Mouse (Mus musculus) c-Kit-positive CD71-positive TER-119-negative erythroid progenitor cells, embryonic 14.5 days (primary cell): ENCODE data around the gene Rgs10.

ENCODE experiments used
- DNase-seq: peaks from one replicate; pipeline ENCODE4 v3.0.0-alpha.2; 2013; ENCODE audit warnings: low read depth

Rgs10 gene

DNA sequence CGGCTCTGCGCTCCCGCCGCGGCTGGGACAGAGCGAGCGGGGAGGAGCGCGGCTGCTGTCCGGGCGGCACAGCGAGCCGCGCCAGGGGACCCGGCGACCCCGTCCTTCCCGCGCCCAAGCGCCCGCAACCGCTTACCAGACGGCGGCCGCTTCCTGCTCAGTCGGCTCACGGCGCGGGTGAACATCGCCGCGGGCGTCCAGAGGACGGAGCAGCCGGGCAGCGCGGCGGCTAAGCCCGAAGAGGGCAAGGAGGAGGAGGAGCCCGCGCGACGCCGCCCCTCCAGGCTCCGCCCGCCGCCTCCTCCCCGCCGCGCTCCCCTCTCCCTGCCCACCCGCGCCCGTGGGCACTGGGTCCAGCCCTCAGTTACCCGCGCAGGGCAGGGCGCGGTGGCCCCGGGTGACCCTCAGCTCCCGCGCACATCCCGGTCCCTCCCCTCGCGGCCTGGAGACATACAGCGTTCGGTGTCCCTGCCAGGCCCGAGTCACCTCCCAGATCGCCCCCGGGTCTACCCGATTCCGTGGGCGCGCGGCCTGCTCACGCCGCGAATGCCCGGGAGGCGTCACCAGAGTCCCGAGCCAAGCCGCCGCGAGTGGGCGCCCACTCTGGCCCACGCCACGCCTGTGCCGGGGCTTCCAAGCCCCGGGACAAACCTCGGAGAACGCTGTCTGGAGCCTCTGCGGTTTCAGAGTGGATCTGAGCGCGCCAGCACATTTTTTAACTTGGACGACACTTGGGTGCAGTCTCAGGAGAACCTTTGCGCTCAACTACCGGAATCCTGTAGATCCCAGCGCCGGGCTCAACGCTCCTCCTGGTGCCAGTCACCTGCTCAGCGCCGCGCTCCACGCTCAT, at the start of gene Rgs10:
TSS of gene Rgs10 (minus strand) at position 829 of the 850 bp plus-strand sequence.
- DNase-seq = no peak

DNA sequence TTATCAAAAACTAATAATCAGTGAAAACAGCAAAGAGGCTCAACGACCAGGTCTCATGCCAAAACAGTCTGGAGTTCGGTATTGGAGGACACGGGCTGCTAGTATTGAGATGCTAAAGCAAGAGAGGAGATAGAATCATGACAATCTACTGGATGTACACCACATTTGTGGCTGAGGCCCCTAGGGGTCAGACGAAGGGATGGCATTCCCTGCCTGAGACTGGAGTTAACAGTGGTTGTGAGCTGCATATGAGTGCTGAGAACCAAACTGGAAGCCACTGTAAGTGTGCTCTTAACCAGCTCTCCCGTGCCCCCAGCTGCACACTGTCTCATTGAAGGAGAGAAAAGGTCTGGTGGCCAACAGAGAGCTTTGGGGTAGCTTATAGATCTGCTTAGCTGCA, 43.8 kb upstream of the Rgs10 start:
- DNase-seq = peak; percentile 27

DNA sequence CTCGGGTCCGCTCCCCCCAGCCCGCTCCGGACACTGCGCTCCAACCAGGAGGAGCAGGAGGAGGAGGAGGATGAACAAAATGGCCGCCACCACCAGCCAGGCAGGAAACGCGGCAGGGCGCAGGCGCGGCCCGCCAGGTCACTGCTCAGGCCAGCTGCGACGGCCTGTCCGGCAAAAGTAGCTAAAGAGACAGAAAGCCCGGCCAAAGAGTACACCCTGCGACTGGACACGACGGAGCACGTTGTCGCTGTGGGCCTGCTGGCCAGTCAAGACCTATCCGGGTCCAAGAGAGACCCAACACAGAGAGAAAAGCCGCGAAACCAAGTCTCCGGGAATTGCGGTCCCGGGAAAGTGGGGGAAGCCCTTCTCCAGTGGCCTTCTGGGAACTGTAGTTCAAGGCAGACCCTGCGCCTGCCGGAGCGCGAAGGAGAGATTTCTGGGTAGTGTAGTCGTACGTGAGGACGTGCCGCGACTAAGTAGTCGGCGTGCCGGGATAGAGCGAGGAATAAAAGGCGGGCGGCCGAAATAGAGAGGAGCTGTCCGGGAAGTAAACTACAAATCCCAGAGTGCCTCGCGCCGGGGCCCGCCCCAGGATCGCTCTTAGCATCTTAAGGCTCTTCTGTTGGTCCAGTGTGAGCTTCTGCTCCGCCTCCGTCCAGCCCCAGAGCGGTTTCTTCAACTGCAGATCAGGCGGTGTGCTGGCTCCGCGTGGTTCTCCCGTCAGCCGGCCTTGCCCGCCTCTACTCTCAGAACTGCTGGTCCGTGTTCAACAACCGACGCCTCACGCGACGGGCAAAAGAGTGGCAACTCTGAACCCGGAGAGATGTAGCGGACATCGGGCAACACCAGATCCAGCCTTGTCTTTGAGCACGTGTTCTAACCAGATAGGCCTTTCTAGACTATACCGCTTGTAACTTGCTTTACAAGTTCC, 43.0 kb upstream of the Rgs10 start, which contains the start of gene Tial1:
TSS of gene Tial1 (minus strand) at position 433 of the 931 bp plus-strand sequence.
- DNase-seq = peak; percentile 96

DNA sequence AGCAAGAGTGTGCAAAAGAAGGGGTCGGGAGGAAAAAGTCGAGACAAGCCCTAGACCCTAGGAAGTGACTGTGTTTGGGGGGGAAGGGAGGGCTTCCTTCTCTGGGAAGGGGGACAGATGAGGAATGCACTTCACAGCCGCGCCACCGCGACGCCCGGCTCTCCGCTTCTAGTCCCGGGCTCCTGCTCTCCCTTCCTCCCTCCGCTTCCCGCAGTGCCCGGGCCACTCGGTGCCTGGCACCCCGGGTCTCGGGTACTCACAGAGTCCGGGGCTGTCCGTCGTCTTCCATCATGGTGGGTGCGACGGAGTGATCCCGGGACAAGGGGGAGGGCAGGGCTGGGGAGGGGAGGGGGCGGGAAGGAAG, 42.3 kb upstream of the Rgs10 start:
- no peak for DNase-seq

DNA sequence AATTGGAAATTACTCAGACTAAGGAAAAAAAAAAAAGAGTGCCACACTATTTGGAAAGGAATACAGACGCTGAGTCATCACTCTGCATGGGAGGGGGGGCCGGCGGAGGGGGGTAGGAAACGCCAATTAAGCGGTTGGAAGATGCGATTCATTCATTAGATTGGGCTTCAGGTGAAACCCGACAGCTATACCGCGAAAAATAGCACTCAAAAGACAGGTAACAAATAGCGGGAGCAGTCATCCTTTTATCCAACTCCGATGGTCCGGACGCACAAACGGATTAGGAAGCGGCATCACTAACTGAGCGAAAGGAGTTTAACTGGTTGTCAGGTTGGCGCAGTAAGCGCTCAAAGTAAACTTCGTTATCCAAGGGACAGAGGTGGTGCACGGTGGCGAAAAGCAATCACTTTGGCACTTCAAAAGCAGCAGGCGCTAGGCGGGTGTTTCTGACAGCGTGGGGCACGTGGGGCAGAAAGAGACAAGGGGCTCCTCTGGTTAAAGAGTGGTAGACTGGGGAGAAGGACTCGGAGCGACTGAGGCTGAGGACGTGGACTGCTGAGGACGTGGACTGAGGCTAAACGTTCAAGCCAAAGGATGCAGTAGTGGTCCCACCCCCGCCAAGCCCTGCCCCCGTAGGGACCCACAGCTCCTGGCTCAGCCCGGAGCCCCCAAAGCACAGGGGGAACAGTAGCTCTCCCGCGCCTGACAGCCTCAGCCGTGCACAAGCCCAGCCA, 41.7 kb upstream of the Rgs10 start:
- peak; percentile 57 for DNase-seq

DNA sequence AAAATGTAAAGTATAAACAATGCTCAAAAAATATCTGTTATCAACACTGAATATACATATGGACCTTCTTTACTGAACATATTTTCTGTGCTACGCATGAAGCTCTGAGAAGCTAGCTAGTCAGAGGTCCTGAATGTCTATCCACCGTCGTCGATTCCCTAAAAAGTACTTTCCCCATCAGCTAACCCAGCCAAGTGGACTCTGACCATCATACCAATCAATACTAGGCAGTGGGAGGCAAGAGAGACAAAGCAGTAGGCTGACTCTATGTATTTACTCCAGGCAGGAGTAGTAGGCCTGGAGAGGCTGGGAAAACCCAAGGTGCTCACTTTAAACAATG, 41.2 kb upstream of the Rgs10 start:
- no peak for DNase-seq

DNA sequence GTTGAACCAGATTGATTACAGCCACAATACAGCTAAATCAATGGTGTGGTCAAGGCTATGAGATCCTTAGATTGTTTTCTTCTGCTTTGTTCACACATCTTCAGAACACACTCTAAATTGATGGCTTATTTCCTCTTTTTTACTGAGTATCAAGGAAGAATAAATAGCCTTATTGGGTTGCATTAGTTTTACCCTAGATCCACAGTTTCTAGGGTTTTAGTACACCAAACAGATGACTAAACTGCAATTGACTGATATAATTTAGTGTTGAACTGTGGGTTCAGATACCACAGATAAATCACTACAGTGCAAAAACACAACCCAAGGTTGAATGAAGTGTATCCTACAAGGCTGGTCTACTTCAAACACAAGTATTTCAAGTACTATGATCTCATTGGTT, 39.5 kb upstream of the Rgs10 start:
- DNase-seq = no peak

DNA sequence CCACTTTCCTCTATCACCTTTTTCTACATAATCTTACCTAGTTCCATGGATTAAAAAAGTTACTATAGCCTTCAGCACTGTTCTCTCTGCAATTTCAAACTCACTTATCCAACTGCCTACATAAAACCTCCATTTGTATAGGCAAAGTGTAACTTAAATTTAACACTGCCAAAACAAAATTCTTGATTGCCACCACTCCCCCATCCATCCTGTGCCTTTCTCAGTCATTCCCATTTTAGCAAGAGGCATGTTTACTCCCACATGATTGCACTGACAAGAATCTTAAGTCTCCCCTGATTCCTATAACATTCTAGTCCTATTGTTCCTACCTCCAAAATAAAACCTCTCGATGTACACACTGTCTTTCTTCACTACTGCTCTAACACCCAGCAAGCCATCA, 34.2 kb upstream of the Rgs10 start:
- DNase-seq = no peak

DNA sequence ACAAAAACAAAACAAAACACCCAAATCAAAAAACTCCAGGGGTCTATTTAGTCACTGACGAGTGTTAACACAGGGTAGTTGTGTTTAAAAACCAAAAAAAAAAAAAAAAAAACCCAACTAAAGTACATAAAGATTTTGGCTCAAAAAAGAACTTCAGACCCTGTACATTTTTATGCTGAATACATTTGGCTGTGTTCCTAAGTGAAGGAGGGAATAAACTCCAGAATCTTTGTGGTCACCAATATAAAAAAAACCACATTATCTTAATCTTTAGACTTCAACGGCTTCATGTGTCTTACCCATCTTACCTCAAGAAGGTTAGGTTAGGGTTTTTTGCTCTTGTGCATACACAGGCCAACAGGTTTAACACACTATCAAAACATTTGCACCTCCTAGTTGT, 22.0 kb upstream of the Rgs10 start:
- no peak for DNase-seq

DNA sequence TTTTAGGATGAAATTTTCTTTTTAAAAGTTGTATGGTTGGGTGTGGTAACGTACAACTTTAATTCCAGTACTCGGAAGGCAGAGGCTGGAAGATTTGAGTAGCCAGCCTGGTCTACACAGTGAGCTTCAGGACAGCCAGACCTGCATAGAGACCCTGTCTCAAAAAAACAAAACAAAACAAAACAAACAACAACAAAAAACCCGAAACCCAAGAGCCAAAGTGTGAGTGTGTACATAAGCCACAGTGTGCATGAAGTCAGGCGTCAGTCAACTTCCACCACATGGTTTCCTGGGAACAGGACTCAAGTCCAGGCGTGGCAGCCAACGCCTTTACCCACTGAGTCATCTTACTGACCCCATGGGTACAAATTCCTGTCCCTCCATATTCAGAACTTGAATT, 20.7 kb upstream of the Rgs10 start:
- no peak for DNase-seq

DNA sequence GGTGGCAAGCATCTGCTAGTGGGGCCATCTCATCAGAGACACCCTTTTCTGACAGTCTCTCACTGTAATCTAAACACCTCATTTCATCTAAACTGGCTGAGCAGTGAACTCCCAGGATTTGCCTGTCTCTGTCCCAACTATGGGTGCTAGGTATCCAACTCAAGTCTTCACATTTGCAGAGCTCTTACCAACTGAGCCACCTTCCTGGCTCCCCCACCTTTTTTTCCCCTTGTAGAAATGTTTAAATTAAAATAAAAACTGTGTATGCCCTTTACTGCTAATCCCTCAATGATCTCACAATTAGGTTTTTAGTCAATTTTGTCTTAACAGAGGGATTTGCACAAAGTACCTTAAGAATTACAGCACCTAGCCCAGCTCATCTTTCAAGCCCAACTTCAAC, 19.6 kb upstream of the Rgs10 start:
- no peak for DNase-seq

DNA sequence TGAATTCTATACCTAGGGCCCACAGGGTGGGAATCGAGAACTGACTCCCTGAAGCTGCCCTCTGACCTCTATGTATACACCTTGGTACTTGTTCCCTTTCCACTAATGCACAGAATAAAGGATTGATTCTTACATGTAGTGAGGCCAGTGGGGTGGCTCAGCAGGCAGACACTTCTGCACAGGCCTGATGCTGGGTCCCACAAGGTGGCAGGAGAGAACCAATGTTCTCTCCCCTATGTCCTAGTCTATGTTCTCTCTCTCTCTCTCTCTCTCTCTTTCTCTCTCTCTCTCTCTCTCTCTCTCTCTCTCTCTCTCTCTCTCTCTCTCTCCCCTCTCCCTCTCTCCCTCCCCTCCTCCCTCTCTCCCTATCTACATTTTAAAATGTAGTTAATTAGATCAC, 14.7 kb upstream of the Rgs10 start:
- no peak for DNase-seq

DNA sequence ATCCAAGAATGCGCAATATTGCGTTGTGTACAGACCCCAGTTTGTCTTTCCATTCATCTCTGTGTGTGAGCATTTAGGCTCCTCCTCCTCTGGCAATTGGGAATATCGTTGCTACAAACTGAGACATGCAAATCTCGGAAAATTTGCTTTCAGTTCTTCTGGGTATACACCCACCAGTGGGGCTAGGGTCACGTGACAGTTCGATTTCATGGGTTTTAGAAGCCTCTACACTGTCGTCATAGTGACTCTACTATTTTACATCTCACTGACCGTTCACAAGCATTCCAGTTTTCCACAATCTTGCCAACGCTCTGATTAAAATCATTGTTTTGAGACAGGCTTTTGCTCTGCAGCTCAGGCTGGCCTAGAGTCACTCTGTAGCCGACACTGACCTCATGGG, 14.0 kb upstream of the Rgs10 start:
- no peak for DNase-seq

DNA sequence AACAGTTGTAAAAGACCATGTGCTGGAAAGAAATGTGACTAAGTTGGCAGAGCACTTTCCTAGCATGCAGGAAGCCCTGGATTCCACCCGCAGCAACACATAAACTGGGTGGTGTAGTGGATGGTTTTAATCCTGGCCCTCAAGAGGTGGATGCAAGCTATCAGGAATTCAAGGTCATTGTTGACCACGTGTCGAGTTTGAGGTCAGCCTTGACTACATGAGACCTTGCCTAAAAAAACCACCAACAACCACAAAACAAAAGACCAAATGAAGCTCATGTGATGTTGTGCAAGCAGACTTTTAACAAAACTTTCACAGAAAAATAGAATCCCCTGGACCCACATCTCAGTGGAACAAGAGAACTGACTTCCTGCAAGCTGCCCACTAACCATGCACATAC, 3.9 kb upstream of the Rgs10 start:
- DNase-seq = no peak

DNA sequence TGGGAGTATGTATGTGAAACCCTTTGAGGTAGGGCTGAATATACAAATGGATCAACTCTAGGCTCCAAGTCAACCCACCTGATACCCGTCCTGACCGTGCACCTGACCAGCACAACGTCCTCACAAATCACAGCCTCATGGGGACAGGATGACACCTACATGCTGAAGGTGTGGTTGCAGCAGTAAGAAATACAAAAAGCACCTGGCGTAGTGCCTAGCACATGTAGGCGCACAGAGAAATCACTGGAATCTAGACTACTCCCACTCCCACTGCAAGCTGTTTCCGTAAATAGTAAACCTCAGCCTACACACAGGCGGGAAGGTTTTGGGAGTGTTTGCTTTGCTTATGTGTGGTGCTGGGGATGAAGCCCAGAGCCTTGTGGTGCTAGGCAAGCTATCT, 3.1 kb upstream of the Rgs10 start:
- DNase-seq = no peak

DNA sequence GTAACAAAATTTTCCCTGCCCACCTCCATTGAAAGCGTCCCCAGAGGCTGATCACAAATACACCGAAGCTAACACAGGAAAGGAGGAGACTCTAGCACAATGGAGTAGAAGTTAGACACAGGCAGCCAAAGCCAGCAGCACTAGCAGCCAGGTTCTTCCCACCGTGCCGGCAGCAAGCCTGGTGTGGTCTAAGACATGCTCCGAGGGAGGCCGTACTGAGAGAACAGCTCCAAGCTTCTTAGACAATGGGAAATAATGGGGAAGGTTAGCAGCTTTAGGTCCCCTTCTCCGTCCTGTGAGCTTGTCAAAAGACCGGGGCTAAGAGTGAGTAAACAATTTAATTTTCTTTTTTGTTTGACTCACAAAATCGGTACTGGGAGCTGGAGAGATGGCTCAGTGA, 1.1 kb upstream of the Rgs10 start:
- no peak for DNase-seq

DNA sequence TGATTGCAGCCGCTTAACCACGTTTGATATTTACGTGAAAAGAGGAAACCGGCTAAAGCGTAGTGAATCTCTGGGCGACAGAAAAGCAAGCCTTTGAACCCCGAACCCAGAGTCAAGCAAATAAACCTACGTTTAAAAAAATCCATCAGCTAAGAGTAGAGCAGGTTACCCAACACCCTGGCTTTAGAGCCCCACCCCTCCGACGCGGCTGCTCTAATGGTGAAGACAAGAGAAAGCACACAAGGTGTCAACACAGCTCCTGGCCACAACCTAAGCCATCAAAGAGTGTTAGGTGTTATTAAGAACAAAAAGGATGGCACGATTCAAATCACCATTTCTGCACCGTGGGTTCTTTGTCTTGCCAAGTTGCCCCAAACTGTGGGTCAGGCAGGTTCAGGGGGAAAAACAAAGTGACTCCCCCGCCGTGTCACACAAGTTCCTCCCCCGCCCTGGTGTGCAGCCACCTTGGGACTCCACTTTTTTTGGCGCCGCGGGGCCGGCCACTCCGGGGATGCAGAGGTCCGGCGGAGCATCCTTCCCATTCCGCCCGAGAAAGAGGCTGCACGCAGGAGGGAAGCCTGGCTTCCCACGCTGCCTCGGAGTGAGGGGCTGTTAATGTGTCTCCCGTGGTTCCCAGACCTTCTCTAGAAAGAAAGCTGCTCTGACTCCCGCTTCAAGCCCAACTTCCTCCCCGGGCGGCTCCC, 1.2 kb downstream of the Rgs10 start:
- no peak for DNase-seq

DNA sequence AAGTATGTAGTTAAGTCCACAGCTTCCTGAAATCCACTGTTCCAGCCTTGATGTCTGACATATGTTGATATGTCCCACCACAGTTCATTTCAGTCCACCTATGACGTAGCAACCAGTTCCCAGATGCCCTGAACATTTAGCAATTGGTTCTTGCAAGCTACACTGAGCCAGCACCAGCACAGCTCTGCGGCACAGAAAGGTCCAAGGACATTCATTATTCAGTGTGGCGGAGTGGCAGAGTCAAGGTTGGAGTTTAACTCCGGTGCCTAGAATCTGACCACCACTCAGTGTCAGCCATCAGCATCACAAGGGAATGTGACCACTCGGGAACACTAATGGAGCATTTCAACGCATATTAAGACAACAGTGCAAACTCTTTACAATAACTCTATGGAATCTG, 1.9 kb downstream of the Rgs10 start:
- no peak for DNase-seq

DNA sequence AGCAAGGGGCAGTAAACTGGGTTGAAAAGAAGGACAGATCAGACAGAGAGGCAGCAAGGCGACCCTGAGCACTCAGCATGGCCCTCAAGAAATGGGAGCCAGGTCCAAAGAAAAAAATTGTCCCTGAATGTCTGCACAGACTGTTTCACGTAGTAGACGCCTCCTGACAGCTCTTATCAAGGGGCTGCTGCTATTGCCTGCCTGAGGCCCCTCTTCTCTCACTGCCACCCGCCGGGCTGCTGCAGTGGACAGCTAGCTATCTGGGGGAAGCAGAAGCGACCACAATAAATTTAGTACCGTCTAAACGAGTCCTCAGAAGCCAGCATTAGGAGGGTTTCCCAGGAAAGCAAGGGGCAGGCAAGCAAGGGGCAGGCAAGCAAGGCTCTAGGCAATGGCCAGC, 4.1 kb downstream of the Rgs10 start:
- no peak for DNase-seq

DNA sequence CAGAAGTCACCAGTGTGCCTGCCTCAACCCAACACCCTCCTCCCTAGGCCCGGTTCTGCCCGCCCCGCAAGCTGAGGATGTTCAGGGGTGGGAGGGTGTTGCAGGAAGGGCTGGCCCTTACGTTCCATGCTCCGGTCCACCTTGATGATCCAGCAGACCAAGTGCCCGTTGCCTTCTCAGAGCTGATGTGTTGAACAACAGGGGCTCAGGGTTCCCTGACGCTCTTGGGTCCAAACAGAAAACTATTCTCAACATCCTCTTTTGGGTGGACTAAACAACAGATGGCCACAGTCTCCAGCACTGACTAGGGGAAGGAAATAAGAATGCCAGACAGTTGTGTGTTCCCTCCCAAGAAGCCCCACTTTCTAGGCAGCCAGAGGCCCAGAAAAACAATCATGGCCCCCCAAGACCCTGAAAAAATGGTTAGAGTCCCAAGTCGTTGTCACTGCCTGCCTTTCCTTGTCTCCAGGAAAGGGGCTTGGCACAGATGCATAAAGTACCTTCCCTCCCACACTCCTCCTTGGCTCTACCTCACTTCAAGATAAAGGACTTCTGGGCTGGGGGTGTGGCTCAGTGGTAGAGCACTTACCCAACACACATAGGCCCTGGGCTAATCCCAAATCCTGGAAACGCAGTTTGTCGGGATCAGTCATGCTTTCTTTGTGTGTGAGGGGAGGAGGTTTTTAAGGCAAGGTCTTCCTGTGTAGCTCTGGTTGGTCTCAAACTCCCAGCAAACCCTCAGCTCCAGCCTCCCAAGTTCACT, 6.3 kb downstream of the Rgs10 start:
- no peak for DNase-seq

DNA sequence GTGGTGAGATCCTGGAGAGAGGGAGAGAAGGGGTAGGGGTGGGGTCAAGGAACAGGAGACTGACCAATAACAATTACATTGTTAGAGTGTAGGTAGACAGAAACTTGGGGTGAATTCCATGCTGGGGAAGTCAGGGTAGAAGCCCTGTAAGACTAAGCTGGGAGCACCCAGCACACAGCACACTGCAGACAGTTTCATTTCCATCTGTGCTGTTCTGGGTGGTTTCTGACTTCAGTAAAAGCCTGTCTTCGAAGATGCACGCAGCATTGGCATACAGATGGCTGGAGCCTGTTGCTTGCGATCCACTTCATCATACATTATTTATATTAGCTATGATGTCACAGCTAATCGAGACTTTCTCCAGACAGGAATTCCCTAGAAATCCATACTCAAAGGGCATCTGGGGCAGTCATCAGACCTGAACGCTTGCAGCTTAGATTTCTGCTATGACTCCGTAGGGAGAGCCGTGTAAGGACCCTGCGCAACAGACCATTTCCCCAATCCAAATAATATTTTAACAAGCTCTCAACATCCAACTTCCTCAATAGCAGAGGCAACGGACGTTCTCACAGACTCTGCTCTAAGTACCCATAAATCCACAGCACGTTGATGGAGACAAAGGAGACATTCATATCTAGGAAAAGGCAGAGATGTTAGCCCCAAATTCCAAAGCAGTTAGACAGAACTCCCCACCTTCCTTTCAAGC, 7.7 kb downstream of the Rgs10 start:
- DNase-seq = no peak
